Mouse (Mus musculus) embryonic stem cell, embryonic (primary cell): Measurements from ENCODE around the gene Mitf.

ENCODE experiments used
- CTCF ChIA-PET, 4 experiments: fragments of 300-600 bp in 2 of 4; fragments of 350-600 bp in 2 of 4; sonication (Branson Sonifier 250); formaldehyde crosslinking; loops; one replicate each; lab custom pipeline; 2022; ENCODE audit warnings: inconsistent platforms in 2 of 4; lab: Charles Lee
- POLR2A ChIA-PET, 4 experiments: fragments of 300-600 bp in 2 of 4; fragments of 350-600 bp in 2 of 4; sonication (Branson Sonifier 250); formaldehyde crosslinking; loops; one replicate each; lab custom pipeline; 2022; ENCODE audit warnings: antibody characterized with exemption in 4 of 4, inconsistent platforms in 1 of 4; lab: Charles Lee

The Mitf gene

GRCm38 (mm10) chr6:97856502-97856901, 49.6 kb downstream of the Mitf start:
- POLR2A ChIA-PET: no interaction called here
- CTCF ChIA-PET: no interaction called here

GRCm38 (mm10) chr6:97857690-97858089, 50.8 kb downstream of the Mitf start:
- ChIA-PET POLR2A (no interaction called here), CTCF (no interaction called here)

GRCm38 (mm10) chr6:97866575-97866974, 59.7 kb downstream of the Mitf start:
- ChIA-PET CTCF (no interaction called here), POLR2A (no interaction called here)

GRCm38 (mm10) chr6:97868005-97868404, 61.2 kb downstream of the Mitf start:
- POLR2A ChIA-PET: no interaction called here
- CTCF ChIA-PET: no interaction called here

- ChIA-PET POLR2A (no interaction called here), CTCF (interaction anchor here in 1 of 4 experiments (0.6 kb wide), 1 partner anchor 164 kb away, joined by 3 read pairs; no protein-coding TSS in a partner anchor)
Observed at GRCm38 (mm10) chr6:97869953-97870352, 63.1 kb downstream of the Mitf start.

- CTCF ChIA-PET: interaction anchor here in 1 of 4 experiments (0.6 kb wide), 1 partner anchor 12 kb away, joined by 3 read pairs; no protein-coding TSS in a partner anchor
- POLR2A ChIA-PET: interaction anchor here in 1 of 4 experiments (0.7 kb wide), 1 partner anchor 102 kb away, joined by 3 read pairs; no protein-coding TSS in a partner anchor
Observed at GRCm38 (mm10) chr6:97871296-97872030, 64.6 kb downstream of the Mitf start.

GRCm38 (mm10) chr6:97873102-97873501, 66.2 kb downstream of the Mitf start:
- ChIA-PET CTCF (no interaction called here), POLR2A (no interaction called here)

- ChIA-PET POLR2A (no interaction called here), CTCF (no interaction called here)
Observed at GRCm38 (mm10) chr6:97876990-97877389, 70.1 kb downstream of the Mitf start.

- POLR2A ChIA-PET: no interaction called here
- CTCF ChIA-PET: no interaction called here
Observed at GRCm38 (mm10) chr6:97877492-97877891, 70.6 kb downstream of the Mitf start.

- POLR2A ChIA-PET: no interaction called here
- CTCF ChIA-PET: interaction anchor here in 1 of 4 experiments (0.7 kb wide), 1 partner anchor 123 kb away, joined by 7 read pairs; no protein-coding TSS in a partner anchor
Observed at GRCm38 (mm10) chr6:97880363-97880762, 73.5 kb downstream of the Mitf start.

- ChIA-PET CTCF (no interaction called here), POLR2A (no interaction called here)
Observed at GRCm38 (mm10) chr6:97881935-97882334, 75.1 kb downstream of the Mitf start.

- POLR2A ChIA-PET: no interaction called here
- CTCF ChIA-PET: no interaction called here
Observed at GRCm38 (mm10) chr6:97882931-97883330, 76.1 kb downstream of the Mitf start.

- ChIA-PET CTCF (interaction anchor here in 1 of 4 experiments (0.6 kb wide), 1 partner anchor 124 kb away, joined by 3 read pairs; no protein-coding TSS in a partner anchor), POLR2A (no interaction called here)
Observed at GRCm38 (mm10) chr6:97883496-97883895, 76.6 kb downstream of the Mitf start.

- ChIA-PET POLR2A (no interaction called here), CTCF (no interaction called here)
Observed at GRCm38 (mm10) chr6:97884971-97885370, 78.1 kb downstream of the Mitf start.

- CTCF ChIA-PET: no interaction called here
- POLR2A ChIA-PET: no interaction called here
Observed at GRCm38 (mm10) chr6:97885606-97886005, 78.8 kb downstream of the Mitf start.

- ChIA-PET CTCF (no interaction called here), POLR2A (interaction anchor here in 1 of 4 experiments (0.6 kb wide), 1 partner anchor 57 kb away, joined by 3 read pairs; no protein-coding TSS in a partner anchor)
Observed at GRCm38 (mm10) chr6:97887893-97888292, 81.0 kb downstream of the Mitf start.

GRCm38 (mm10) chr6:97888596-97888995, 81.7 kb downstream of the Mitf start:
- ChIA-PET CTCF (no interaction called here), POLR2A (no interaction called here)

- CTCF ChIA-PET: no interaction called here
- POLR2A ChIA-PET: no interaction called here
Observed at GRCm38 (mm10) chr6:97893546-97893945, 86.7 kb downstream of the Mitf start.

- ChIA-PET POLR2A (interaction anchor here in 2 of 4 experiments (0.7 kb wide), 2 partner anchors 77 to 135 kb away, joined by 3 to 8 read pairs; no protein-coding TSS in a partner anchor), CTCF (no interaction called here)
Observed at GRCm38 (mm10) chr6:97897191-97897590, 90.3 kb downstream of the Mitf start.

GRCm38 (mm10) chr6:97898085-97898484, 91.2 kb downstream of the Mitf start:
- ChIA-PET POLR2A (interaction anchor here in 1 of 4 experiments (0.6 kb wide), 1 partner anchor 130 kb away, joined by 3 read pairs; no protein-coding TSS in a partner anchor), CTCF (no interaction called here)

- CTCF ChIA-PET: no interaction called here
- POLR2A ChIA-PET: no interaction called here
Observed at GRCm38 (mm10) chr6:97901561-97901960, 94.7 kb downstream of the Mitf start.
